Mouse (Mus musculus) intestine, embryonic 14.5 days (tissue): ENCODE data around the gene Cdk5. TPM values are rescaled to one million over a fixed set of nuclear protein-coding genes. Genes with fewer than 3 reads are reported as not detected.

Experiments used
- ATAC-seq: fragments of 200-750 bp; cut with Nextera tagmentation; replicated peaks from 2 replicates; pipeline ENCODE4 v1.8.0; 2017; ENCODE audit warnings: low read depth, moderate number of reproducible peaks, moderate TSS enrichment, moderate library complexity; ENCODE audit not compliant: low FRiP score, low TSS enrichment
- DNase-seq: peaks from one replicate; pipeline ENCODE4 v3.0.0-alpha.2; 2018; ENCODE audit warnings: low spot score
- H3K27ac ChIP-seq: fragments of 300-500 bp; sonication (generic); 2 replicates; pipeline ENCODE4 v1.5.1; 2014; ENCODE audit warnings: low read depth, mild to moderate bottlenecking, control low read depth
- H3K27me3 ChIP-seq: fragments of 300-500 bp; sonication (generic); replicated peaks from 2 replicates; pipeline ENCODE4 v1.6.1; 2014; ENCODE audit warnings: low read length, control low read depth; ENCODE audit not compliant: control insufficient read depth, insufficient read depth
- H3K36me3 ChIP-seq: fragments of 300-500 bp; sonication (generic); 2 replicates; pipeline ENCODE4 v1.6.1; 2014; ENCODE audit warnings: low read length, control low read depth; ENCODE audit not compliant: control insufficient read depth, insufficient read depth
- H3K4me1 ChIP-seq: fragments of 300-500 bp; sonication (generic); replicated peaks from 2 replicates; pipeline ENCODE4 v1.6.1; 2014; ENCODE audit warnings: low read length, control low read depth, mixed read lengths; ENCODE audit not compliant: control insufficient read depth, insufficient read depth
- H3K4me2 ChIP-seq: fragments of 300-500 bp; sonication (generic); 2 replicates; pipeline ENCODE4 v1.6.1; 2014; ENCODE audit warnings: low read length
- H3K4me3 ChIP-seq: fragments of 300-500 bp; sonication (generic); 2 replicates; pipeline ENCODE4 v1.5.1; 2014; ENCODE audit warnings: low read depth, low read length, control low read depth, mixed read lengths
- H3K9ac ChIP-seq: fragments of 300-500 bp; sonication (generic); 2 replicates; pipeline ENCODE4 v1.6.1; 2014; ENCODE audit warnings: mild to moderate bottlenecking, low read length
- H3K9me3 ChIP-seq: fragments of 300-500 bp; sonication (generic); 2 replicates; pipeline ENCODE4 v1.6.1; 2016; ENCODE audit warnings: low read length, control low read depth; ENCODE audit not compliant: control insufficient read depth
- WGBS: fragments of 180-500 bp; shearing (Covaris S2); extraction: QIAGEN DNeasy Blood & Tissue Kit; methylation state at CpG from one replicate; pipeline ENCODE4 v1.1.7; 2014; 5-methylcytosine and 5-hydroxymethylcytosine counted together
- polyA plus RNA-seq: library from polyadenylated mRNA; unstranded; fragments of >200 nt; fragmentation: Nextera tagmentation; extraction: Ambion mirVana; gene quantifications from 2 replicates; pipeline ENCODE4 v1.2.1, GENCODE M21; 2014

The Cdk5 gene
- polyA plus RNA-seq, 1 experiment from 2014 or later: 41.2 TPM

GRCm38 (mm10) chr5:24388246-24388915, 34.9 kb downstream of the Cdk5 start:
- no peak for ATAC-seq
- no peak overlapping the region for H3K27ac ChIP-seq
- H3K4me1 ChIP-seq: peaks cover 18% of the 10 kb centered on the region; the same call in 1 of the 2 replicates
- H3K9me3 ChIP-seq: no peaks in the 10 kb centered on the region
- peak overlapping the region; percentile 96 for H3K4me2 ChIP-seq
- H3K36me3 ChIP-seq: no peaks in the 10 kb centered on the region
- DNase-seq: no peak
- peak overlapping the region; percentile 44 for H3K4me3 ChIP-seq
- H3K9ac ChIP-seq: peak overlapping the region; percentile 51
- peaks cover 19% of the 10 kb centered on the region; the same call in 1 of the 2 replicates for H3K27me3 ChIP-seq
- WGBS: 27% methylated on average over 24 of the region's 26 CpGs

- Histone ChIP-seq H3K4me3 (peak overlapping the region; percentile 44), H3K9me3 (no peaks in the 10 kb centered on the region), H3K36me3 (no peaks in the 10 kb centered on the region), H3K9ac (peak overlapping the region; percentile 51), H3K4me1 (peaks cover 23% of the 10 kb centered on the region; the same call in 1 of the 2 replicates), H3K27me3 (peaks cover 19% of the 10 kb centered on the region; the same call in 1 of the 2 replicates), H3K27ac (no peak overlapping the region), H3K4me2 (peak overlapping the region; percentile 96)
- DNase-seq (peak; percentile 82), ATAC-seq (peak; percentile 32; the same call in 1 of the 2 replicates)
- under 1% methylated on average over 73 of the region's 73 CpGs for WGBS
Measured at GRCm38 (mm10) chr5:24387264-24388241, 35.8 kb downstream of the Cdk5 start.

- 89% methylated on average over 10 of the region's 10 CpGs for WGBS
Measured at GRCm38 (mm10) chr5:24385887-24386550, 37.3 kb downstream of the Cdk5 start.

GRCm38 (mm10) chr5:24385374-24385773, 38.0 kb downstream of the Cdk5 start:
- peaks cover 23% of the 10 kb centered on the region; the same call in 1 of the 2 replicates for H3K4me1 ChIP-seq
- peaks cover 17% of the 10 kb centered on the region; the same call in 1 of the 2 replicates for H3K27me3 ChIP-seq
- WGBS: 92% methylated on average over 5 of the region's 5 CpGs
- no peak for DNase-seq
- H3K36me3 ChIP-seq: no peaks in the 10 kb centered on the region
- H3K9me3 ChIP-seq: no peaks in the 10 kb centered on the region
- no peak overlapping the region for H3K9ac ChIP-seq
- no peak overlapping the region for H3K4me3 ChIP-seq
- H3K4me2 ChIP-seq: no peak overlapping the region
- no peak for ATAC-seq
- H3K27ac ChIP-seq: no peak overlapping the region

More at GRCm38 (mm10) chr5:24385887-24386550, 37.3 kb downstream of the Cdk5 start:
- H3K9ac ChIP-seq: no peak overlapping the region
- DNase-seq: no peak
- peaks cover 19% of the 10 kb centered on the region; the same call in 1 of the 2 replicates for H3K27me3 ChIP-seq
- no peak overlapping the region for H3K27ac ChIP-seq
- H3K4me3 ChIP-seq: no peak overlapping the region
- H3K4me1 ChIP-seq: peaks cover 23% of the 10 kb centered on the region; the same call in 1 of the 2 replicates
- no peaks in the 10 kb centered on the region for H3K9me3 ChIP-seq
- H3K4me2 ChIP-seq: no peak overlapping the region
- ATAC-seq: no peak
- no peaks in the 10 kb centered on the region for H3K36me3 ChIP-seq

GRCm38 (mm10) chr5:24384407-24384806, 38.9 kb downstream of the Cdk5 start:
- Histone ChIP-seq H3K9me3 (no peaks in the 10 kb centered on the region), H3K9ac (no peak overlapping the region), H3K4me2 (no peak overlapping the region; the same call in 1 of the 2 replicates), H3K27ac (no peak overlapping the region), H3K4me3 (no peak overlapping the region), H3K27me3 (peaks cover 17% of the 10 kb centered on the region; the same call in 1 of the 2 replicates), H3K36me3 (no peaks in the 10 kb centered on the region), H3K4me1 (peaks cover 23% of the 10 kb centered on the region; the same call in 1 of the 2 replicates)
- ATAC-seq (no peak), DNase-seq (no peak)
- WGBS: 71% methylated on average over 6 of the region's 6 CpGs

GRCm38 (mm10) chr5:24383026-24383859, 40.1 kb downstream of the Cdk5 start:
- peak overlapping the region; percentile 47 for H3K9ac ChIP-seq
- peaks cover 19% of the 10 kb centered on the region; the same call in 1 of the 2 replicates for H3K4me1 ChIP-seq
- H3K4me2 ChIP-seq: peak overlapping the region; percentile 80
- WGBS: 2% methylated on average over 34 of the region's 34 CpGs
- peaks cover 17% of the 10 kb centered on the region; the same call in 1 of the 2 replicates for H3K27me3 ChIP-seq
- H3K36me3 ChIP-seq: no peaks in the 10 kb centered on the region
- H3K4me3 ChIP-seq: peak overlapping the region; percentile 48
- DNase-seq (peak; percentile 96), ATAC-seq (peak; percentile 83)
- H3K27ac ChIP-seq: no peak overlapping the region
- H3K9me3 ChIP-seq: no peaks in the 10 kb centered on the region

- Histone ChIP-seq H3K4me3 (no peak overlapping the region), H3K4me1 (0 out of 2 replicates have a peak, but pooled peaks cover 9% of the 10 kb centered on the region), H3K9ac (no peak overlapping the region), H3K9me3 (no peaks in the 10 kb centered on the region), H3K4me2 (no peak overlapping the region), H3K27me3 (peaks cover 13% of the 10 kb centered on the region; the same call in 1 of the 2 replicates), H3K27ac (no peak overlapping the region), H3K36me3 (no peaks in the 10 kb centered on the region)
- no peak for DNase-seq
- ATAC-seq: no peak
- WGBS: 64% methylated on average over 2 of the region's 2 CpGs
Measured at GRCm38 (mm10) chr5:24381988-24382387, 41.3 kb downstream of the Cdk5 start.
